Mouse (Mus musculus): ENCODE results near the gene Atp6v0d1.
A peak's percentile ranks its signal among the peaks of the same experiment; 100 is the strongest.

Atp6v0d1 gene

GRCm38 (mm10) chr8:105537011-105537677 lies 28.7 kb downstream of the Atp6v0d1 start:
- no peak for DNase-seq (ENCODE audit: low read depth, low spot score)

DNA sequence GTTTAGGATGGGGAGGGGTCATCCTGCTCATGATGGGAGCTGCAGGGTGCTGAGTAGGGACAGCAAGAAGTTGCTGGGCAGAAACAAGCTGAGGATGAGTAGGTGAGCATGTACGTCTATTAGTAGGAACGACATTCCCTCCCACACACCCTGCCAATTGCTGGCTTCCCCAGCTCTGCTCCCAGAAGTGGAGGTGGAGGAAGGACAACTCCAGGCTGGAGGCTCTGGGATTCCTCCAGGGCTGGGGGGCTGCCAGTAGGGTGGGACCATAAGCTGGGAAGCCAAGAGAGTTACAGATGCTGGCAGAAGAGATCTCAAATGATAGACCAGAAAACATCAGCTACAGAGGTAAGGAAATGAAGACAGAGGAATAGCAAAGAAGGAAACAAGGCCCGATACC lies 29.3 kb downstream of the Atp6v0d1 start:
- DNase-seq (ENCODE audit: low read depth, low spot score) = no peak

DNA sequence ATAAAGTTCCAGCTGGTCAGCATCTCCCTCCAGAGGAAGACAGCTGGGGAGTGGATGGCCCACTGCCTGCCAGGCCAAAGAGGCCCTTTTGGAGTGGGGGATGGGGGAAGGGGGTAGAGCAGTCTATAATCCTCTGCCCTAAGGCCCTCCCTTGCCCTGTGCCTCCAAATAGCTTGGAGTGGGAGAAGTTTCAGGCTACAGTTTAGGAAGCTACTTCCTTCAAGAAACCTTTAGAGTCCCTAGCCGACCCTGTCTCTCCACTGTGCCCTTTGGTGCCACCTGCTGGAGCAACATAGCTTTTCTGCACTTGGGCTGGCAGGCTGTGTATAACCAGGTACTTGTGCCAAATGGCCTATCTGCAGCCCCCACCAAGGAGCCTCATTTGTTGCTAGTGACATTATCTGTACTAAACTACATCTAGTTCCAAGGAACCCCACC lies 31.9 kb downstream of the Atp6v0d1 start:
- peak; percentile 28 for DNase-seq (ENCODE audit: low read depth, low spot score)

- DNase-seq (ENCODE audit: low read depth, low spot score) = no peak
Measured at GRCm38 (mm10) chr8:105533439-105533838, 32.4 kb downstream of the Atp6v0d1 start.

DNA sequence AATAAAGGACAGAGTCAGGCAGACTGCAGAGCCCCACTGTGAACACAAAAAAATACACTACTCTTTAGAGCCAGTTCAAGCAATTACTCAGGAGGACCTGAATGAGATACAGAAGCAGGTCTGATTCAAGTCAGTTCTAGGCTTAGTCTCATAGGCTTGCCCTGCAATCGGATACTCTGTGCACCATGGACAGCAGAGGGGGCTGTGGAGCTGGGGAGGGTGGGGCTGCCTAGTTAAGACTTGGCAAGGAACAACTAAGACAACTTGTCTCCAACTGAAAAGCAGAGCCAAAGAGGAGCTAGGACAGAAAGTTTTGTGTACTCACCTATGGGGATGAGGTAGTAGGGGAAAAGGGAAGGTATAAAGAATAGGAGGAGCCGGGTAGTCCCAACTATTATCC lies 34.1 kb downstream of the Atp6v0d1 start:
- no peak for DNase-seq (ENCODE audit: low read depth, low spot score)

GRCm38 (mm10) chr8:105529271-105529670 lies 36.6 kb downstream of the Atp6v0d1 start:
- DNase-seq (ENCODE audit: low read depth, low spot score) = no peak

DNA sequence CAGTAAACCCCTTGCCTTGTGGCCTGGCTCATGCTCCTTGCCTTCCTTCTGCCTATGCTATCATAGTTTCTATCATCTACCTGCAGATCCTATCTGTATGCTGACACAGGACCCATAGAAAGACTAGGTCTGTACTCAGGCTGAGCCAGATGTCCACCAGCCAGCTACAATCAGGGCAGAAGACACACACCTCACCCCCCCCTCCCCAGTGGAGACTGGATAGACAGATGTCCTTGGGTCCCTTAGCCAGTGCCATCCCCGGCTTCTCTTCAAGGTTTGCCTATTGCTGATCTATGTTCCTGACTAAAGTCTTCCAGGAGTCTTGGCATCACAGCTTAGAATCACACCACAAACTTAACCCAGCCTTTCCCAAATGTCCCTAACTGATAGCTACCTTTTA lies 37.6 kb downstream of the Atp6v0d1 start:
- no peak for DNase-seq (ENCODE audit: low read depth, low spot score)

GRCm38 (mm10) chr8:105527110-105527509 lies 38.7 kb downstream of the Atp6v0d1 start:
- DNase-seq (ENCODE audit: low read depth, low spot score) = no peak

DNA sequence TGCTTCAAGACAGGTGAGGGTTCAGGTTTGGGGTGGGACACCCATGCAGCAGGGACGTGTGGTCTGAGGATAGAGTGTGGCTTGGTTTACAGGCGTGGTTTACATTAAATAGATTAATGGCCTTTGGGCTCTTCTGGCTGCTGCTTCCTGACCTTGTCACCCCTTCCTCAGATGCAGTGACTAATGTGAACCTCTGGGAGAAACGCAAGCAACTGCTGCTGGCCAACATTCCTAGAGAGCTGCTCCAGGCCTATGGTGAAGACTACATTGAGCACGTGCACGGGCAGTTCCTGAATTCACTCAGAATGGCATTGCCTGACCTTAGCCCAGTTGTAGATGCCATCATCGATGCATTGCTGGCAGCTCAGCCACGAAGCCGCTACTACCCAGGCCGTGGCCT lies 43.0 kb downstream of the Atp6v0d1 start:
- no peak for DNase-seq (ENCODE audit: low read depth, low spot score)

DNA sequence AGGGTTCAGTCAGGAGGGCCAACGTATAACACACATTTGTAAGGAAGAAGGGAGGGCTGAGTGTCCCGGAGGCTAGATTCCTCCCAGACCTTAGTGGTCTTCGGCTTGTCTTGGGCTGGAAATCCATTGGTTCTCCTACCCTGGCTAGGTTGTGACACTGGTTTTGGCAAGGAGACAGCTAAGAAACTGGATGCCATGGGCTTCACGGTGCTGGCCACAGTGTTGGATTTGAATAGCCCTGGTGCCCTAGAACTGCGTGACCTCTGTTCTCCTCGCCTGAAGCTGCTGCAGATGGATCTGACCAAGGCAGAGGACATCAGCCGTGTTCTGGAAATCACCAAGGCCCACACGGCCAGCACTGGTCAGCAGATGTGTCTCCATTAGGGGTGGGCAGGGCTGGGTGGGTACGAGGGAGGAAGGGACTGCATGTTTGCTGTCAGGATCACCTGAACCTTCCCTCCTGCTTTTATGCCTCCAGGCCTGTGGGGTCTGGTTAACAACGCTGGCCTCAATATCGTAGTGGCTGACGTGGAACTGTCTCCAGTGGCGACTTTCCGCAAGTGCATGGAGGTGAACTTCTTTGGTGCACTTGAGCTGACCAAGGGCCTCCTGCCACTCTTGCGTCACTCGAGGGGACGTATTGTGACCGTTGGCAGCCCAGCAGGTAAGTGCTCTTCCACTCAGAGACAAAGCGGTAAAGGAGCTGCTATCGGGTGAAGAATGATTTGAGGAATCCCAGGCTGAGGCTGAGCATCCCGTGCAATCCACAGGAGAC lies 43.7 kb downstream of the Atp6v0d1 start:
- no peak for DNase-seq (ENCODE audit: low read depth, low spot score)

DNA sequence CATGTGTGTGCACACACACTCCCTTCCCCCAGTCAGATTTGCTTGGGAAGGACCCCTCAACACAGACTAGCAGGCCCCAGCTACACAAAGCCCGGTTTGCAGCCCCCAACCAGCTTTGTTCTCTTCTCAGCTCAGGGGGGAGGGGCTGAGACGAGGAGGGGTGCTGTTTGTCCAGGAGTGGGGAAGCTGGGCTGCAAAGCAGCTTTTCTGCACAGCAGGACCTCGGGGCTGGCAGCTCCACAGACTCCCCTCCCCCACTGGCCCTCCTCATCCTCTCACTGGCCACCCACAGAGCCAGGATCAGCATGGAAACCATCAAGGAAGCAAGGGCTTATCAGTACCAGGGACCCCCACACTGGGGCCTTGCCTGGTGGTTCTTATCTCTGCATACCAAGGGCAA lies 44.8 kb downstream of the Atp6v0d1 start:
- DNase-seq (ENCODE audit: low read depth, low spot score) = no peak

GRCm38 (mm10) chr8:105520521-105520920 lies 45.3 kb downstream of the Atp6v0d1 start:
- no peak for DNase-seq (ENCODE audit: low read depth, low spot score)

DNA sequence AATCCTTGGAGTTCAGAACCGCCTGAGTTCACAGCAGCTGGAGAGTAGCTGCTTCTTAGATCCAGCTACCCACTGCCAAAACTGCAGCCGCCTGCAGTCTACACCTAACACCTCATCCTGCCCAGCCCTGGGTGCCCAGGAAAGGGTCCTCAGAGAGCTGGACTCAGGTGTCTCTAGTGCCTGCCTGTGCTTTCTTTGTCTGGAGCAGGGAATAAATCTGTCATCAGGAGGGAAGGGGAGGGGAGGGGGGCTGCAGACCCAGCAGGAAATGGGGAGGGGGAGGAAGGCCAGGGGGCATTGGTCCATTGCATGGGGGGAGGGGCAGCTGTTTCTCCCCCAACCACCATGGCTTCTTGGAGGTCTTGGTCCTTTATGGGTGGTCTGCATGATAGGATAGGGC lies 46.3 kb downstream of the Atp6v0d1 start:
- DNase-seq (ENCODE audit: low read depth, low spot score) = no peak

DNA sequence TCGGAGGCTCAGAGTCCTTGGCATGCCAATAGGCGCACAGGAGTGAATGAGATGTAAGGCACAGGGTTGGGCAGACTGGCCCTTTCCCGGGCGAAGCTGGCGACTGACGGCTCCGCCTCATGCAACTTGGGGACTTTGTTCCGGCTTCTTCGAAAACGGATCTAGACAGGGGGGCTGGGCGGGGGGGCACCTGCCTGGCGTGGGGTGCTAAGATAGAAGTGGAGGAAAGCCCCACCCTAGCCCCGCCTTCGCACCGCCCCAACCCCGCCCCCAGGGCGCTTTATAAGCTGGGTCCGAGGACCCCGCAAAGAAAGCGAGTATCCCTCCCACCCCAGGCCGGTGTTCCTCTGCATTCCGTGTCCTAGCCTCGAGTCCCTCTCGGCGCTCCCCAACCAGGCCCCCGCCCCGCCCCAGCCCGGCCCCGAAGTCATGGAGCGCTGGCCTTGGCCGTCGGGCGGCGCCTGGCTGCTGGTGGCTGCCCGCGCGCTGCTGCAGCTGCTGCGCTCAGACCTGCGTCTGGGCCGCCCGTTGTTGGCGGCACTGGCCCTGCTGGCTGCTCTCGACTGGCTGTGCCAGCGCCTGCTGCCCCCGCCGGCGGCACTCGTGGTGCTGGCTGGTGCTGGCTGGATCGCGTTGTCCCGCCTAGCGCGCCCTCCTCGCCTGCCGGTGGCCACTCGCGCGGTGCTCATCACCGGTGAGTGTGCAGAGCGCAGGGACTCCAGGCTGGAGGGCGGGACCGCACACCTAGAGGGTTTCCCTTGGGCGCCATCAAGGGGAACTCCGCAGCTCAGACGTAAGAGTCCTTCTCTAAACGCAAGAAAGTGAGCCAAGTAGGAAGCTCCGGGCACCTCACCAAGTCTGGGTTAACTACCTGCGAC lies 47.2 kb downstream of the Atp6v0d1 start, which contains the start of gene Hsd11b2:
Gene Hsd11b2, plus strand, starts transcription at position 320 of the 878 bp plus-strand sequence.
- DNase-seq (ENCODE audit: low read depth, low spot score) = no peak

GRCm38 (mm10) chr8:105517346-105517745 lies 48.5 kb downstream of the Atp6v0d1 start:
- DNase-seq (ENCODE audit: low read depth, low spot score) = no peak

- peak; percentile 90 for DNase-seq (ENCODE audit: low read depth, low spot score)
Measured at GRCm38 (mm10) chr8:105516018-105516645, 49.7 kb downstream of the Atp6v0d1 start.

DNA sequence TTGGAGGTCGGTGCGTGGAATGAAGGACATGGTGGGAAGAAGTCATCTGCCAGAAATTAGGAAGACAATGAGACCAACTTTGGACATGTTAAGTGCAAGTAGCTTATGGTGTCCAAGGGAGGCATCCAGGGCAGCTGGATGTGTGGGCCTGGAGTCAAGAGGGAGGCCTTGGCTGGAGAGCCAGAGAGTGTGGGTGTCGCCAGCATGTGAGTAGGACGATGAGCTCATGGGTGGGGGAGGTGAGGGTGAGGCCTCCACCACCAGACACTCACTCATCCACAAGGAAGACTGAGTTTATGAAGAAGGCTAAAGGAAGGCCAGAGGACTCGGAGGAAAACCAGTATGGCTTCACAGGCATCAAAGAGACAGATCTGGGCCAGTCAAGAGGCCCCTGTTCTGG lies 51.2 kb downstream of the Atp6v0d1 start:
- DNase-seq (ENCODE audit: low read depth, low spot score) = no peak

DNA sequence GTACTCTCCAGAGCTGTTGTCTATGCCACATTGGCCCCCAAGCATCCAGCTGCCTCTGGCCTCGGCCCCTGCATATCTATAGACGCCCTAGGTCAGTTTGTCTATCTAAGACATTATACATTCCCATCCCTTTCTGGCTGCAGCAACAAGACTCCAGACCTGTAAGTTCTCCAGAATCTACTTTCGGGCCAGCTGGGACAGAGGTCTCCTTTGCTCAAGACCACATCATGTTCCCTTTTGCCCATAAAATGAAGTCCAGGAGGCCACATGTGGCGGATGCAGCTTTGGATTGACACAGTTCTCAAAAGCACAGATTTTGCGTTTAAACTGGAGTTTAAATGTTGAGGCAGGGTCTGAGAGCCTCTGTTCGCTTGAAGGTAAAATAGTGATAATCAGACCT lies 51.7 kb downstream of the Atp6v0d1 start:
- DNase-seq (ENCODE audit: low read depth, low spot score) = no peak

- no peak for DNase-seq (ENCODE audit: low read depth, low spot score)
Measured at GRCm38 (mm10) chr8:105509997-105510735, 55.7 kb downstream of the Atp6v0d1 start.

DNA sequence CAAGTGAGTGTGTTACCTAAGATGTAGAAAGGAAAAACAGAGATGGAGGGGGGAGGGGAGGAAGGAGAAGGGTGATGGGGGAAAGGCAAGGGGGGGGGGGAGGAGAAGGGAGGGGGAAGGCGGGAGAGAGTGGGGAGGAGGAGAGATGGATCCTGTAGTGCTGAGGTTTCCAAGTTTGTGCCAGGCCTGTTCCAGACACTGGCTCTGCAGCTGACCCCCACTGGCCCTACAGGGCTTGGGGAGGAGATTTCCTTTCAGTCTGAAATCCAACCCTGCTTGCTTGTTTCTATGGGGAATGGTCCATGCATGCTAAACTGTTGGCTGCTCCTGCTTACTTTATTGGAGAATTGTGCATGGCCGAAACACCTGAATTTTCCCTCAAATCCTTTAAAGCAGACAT lies 57.1 kb downstream of the Atp6v0d1 start:
- no peak for DNase-seq (ENCODE audit: low read depth, low spot score)

- no peak for DNase-seq (ENCODE audit: low read depth, low spot score)
Measured at GRCm38 (mm10) chr8:105506977-105507376, 58.9 kb downstream of the Atp6v0d1 start.
